Mouse (Mus musculus) E14TG2a.4 (cell line): ENCODE measurements around the gene Acrv1.

Experiments used
- CTCF ChIP-seq: conservative IDR thresholded peaks from 2 replicates; pipeline ENCODE4 v1.5.1; 2014; ENCODE audit warnings: low read length
- NANOG ChIP-seq: IDR thresholded peaks from 2 replicates; pipeline ENCODE4 v1.6.1; 2014; ENCODE audit warnings: borderline replicate concordance, low read length, mixed read lengths
- POU5F1 ChIP-seq: IDR thresholded peaks from 2 replicates; pipeline ENCODE4 v1.6.1; 2014; ENCODE audit warnings: low read length, borderline replicate concordance

- no peak for TF ChIP-seq CTCF
- no peak for TF ChIP-seq POU5F1
- TF ChIP-seq NANOG: no peak
Measured at GRCm38 (mm10) chr9:36705923-36706322, 12.9 kb downstream of the Acrv1 start.
